Mouse (Mus musculus): Measurements from ENCODE around the gene Acadsb. TPM values are rescaled to one million over a fixed set of nuclear protein-coding genes. Genes with fewer than 3 reads are reported as not detected.

The Acadsb gene
- polyA plus RNA-seq (2021; fragmentation: Nextera tagmentation), result 45.5 and 49.5 TPM in 2 replicates
- long read RNA-seq, experiment 1, full-length matches to known transcripts, result 61 of 85 reads
- long read RNA-seq, experiment 1, partial matches to known transcripts, result 18 of 85 reads
- long read RNA-seq, experiment 1, other reads (novel, unspliced or antisense), result 6 of 85 reads
- long read RNA-seq, experiment 2, full-length matches to known transcripts, result 317 of 348 reads
- long read RNA-seq, experiment 2, partial matches to known transcripts, result 17 of 348 reads
- long read RNA-seq, experiment 2, other reads (novel, unspliced or antisense), result 14 of 348 reads

DNA sequence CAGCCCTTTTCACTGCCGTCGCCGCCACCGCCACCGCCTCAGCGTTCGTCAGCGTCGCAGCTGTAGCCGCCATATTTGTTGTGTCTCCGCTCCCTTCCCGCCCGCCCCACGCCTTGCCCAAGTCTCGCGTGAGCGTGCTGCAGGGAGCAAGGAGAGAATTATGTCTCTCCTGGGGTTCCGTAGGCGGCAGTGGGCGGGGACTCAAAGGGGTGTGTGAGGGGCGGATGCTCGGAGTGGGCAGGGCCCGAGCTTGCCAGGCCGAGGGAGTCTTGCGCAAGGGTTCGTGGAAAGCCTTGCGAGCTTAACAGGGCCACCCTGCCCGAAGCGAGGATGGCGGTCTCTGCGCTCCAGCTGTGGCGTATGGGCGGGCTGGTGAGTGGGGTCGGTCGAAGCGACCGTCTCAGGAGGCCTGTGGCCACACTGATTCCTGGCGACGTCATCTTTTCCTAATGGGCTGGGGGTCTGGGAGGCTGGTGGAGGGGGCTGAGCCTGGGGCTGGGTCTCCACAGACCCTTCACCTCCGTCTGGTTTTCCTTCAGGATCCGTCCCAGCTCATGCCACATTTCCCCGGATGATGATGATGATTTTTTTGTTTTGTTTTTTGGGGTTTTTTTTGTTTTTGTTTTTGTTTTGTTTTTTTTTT, at the start of gene Acadsb, which contains the start of gene Ikzf5:
TSS of gene Acadsb (plus strand) at position 186 of the 643 bp plus-strand sequence.
TSS of gene Ikzf5 (minus strand) at position 106 of the 643 bp plus-strand sequence.

DNA sequence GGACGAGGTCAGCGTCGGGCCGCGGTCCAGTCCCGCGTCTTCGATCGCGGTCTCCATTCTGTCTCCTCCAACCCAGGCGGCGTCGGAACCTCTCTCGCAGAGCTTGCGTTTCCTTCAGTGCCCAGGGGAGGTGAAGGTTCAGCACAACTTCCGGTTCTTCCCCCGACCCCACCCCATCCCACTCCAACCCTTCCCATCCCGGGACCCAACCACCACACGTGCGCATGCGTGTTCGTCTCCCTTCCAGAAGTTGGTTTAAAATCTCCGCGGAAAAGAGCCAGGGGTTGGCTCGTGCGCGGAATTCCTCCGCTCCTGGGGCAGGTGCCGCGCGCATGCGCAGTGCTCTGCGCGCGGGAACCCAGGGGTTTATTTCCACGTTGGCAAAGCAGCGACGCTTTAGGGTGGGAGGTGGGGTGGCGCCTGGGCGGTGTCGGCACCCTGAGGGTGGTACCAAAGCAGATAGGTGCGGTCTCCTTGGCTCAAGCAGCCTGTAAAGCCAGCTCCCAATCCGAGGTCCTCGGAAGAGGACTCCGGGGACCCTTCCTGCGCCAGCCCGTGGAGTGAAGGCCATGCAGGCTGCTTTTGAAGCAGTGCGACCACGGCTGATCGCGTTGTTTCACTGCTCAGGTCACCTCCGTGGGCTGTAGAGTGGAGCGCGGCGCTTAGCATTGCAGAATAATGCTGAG, 47.6 kb upstream of the Acadsb start, which contains the start of gene 2310057M21Rik:
TSS of gene 2310057M21Rik (minus strand) at position 145 of the 686 bp plus-strand sequence.

DNA sequence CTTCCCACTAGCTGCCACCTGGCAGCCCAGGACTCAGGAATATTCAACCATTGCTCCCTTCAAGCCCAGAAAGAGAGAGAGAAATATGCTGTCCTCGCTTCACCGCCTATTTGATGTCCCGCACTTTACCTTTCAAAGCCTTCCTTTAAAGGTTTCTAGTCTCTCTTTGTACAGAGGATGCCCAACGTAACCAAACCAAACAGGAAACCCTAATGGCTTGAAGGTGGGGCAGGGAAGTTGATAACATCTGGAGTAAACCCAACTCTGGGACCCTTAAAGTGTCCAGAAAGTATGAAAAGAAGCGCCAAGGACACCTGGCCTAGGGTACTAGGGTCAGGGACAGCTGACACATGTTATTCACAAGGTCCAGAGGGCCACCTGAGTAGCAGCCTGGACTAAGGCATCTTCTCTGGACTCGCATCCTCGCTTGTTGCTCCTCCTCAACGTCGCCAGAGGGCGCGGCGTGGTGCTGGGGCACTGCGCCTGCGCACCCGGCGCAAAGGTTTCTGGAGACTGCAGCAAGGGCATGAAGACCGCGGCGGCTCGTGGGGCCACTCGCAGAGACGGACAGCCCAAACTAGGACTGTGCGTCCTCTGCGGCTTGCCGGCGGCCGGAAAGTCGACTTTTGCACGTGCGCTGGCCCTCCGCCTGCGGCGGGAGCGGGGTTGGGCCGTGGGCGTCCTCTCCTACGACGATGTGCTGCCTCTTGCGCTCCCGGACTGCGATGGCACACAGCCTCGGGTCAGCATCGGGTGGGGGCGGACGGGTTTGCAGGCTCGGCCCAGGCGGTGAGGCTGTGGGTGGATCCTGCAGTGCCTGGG, 39.5 kb upstream of the Acadsb start, which contains the start of gene Pstk:
TSS of gene Pstk (plus strand) at position 494 of the 822 bp plus-strand sequence.

Other genes starting within 250 kb of the Acadsb start
- gene 5430419D17Rik, start 236.2 kb upstream of the Acadsb start, polyA plus RNA-seq (2021; fragmentation: Nextera tagmentation), result 0.05 TPM in 1 of 2 replicates, not detected in the other
- gene Cuzd1, start 88.3 kb upstream of the Acadsb start, polyA plus RNA-seq (2021; fragmentation: Nextera tagmentation), result 0.11 TPM in 2 replicates
- not detected in 2 replicates for gene Fam24b, start 81.1 kb upstream of the Acadsb start, polyA plus RNA-seq (2021; fragmentation: Nextera tagmentation)
- gene Fam24a, start 76.7 kb upstream of the Acadsb start, polyA plus RNA-seq (2021; fragmentation: Nextera tagmentation), result 0.21 TPM in 1 of 2 replicates, not detected in the other
- gene 2310057M21Rik, start 47.8 kb upstream of the Acadsb start, polyA plus RNA-seq (2021; fragmentation: Nextera tagmentation), result 21.3 and 21.7 TPM in 2 replicates
- 44.6 and 53.0 TPM in 2 replicates for gene Pstk, start 39.5 kb upstream of the Acadsb start, polyA plus RNA-seq (2021; fragmentation: Nextera tagmentation)
- gene Ikzf5, start 80 bp upstream of the Acadsb start, polyA plus RNA-seq (2021; fragmentation: Nextera tagmentation), result 11.6 and 13.0 TPM in 2 replicates
- gene Hmx3, start 132.3 kb downstream of the Acadsb start, polyA plus RNA-seq (2021; fragmentation: Nextera tagmentation), result not detected in 2 replicates
- gene Hmx2, start 138.2 kb downstream of the Acadsb start, polyA plus RNA-seq (2021; fragmentation: Nextera tagmentation), result not detected in 2 replicates
- gene Bub3, start 149.6 kb downstream of the Acadsb start, polyA plus RNA-seq (2021; fragmentation: Nextera tagmentation), result 125 and 136 TPM in 2 replicates

Data from layer of hippocampus, adult 6 months (tissue).